Mouse (Mus musculus): ENCODE data around the gene Cwf19l2. TPM values are rescaled to one million over a fixed set of nuclear protein-coding genes. Genes with fewer than 3 reads are reported as not detected.

Gene Cwf19l2
- 6.7 and 9.3 TPM in 2 replicates for polyA plus RNA-seq (2012; rRNA removed)

GRCm38 (mm10) chr9:3403251-3404208 lies at the start of gene Cwf19l2:
Cwf19l2 (plus strand) TSS chr9:3403592.

Other genes starting within 250 kb of the Cwf19l2 start
- gene Alkbh8, start 68.5 kb upstream of the Cwf19l2 start, polyA plus RNA-seq (2012; rRNA removed): 12.2 and 15.3 TPM in 2 replicates
- gene Gucy1a2, start 129.2 kb downstream of the Cwf19l2 start, polyA plus RNA-seq (2012; rRNA removed): 2.5 TPM in 2 replicates

All from central nervous system, embryonic 11.5 days (tissue).